Mouse (Mus musculus): Measurements from ENCODE around the gene Serpina3n.

DNA sequence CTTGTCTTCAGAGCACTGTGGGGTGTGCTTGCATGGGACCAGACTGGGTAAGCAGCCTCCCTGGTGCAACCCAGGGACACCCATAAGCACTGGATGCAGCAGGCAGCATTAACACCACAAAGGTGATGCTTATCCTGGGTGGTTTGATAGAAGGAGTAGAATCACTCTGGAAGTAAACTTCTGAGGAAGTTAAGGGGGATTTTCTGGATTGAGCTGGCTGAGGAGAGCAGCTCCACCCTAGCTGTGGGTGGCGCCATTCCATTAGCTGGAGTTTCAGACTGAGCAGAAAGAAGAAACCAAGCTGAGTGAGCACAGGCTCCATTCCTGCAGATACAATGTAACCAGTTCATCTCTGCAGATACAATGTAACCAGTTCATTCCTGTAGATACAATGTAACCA, 46.5 kb downstream of the Serpina3n start:
- no peak for TF ChIP-seq CTCF (conservative IDR thresholded peaks at IDR 0.05 in 1 of 2, IDR thresholded peaks at IDR 0.05 in 1 of 2; ENCODE audit: low read depth in 2 of 2, low read length in 2 of 2)
- TF ChIP-seq POLR2A (IDR thresholded peaks at IDR 0.05; ENCODE audit: low read depth, low read length): no peak
- no peak for TF ChIP-seq ZMIZ1 (IDR thresholded peaks at IDR 0.05; ENCODE audit: low read depth, low read length)
- TF ChIP-seq IRF4 (IDR thresholded peaks at IDR 0.05; ENCODE audit: low read depth, low read length): no peak
- no peak for TF ChIP-seq EP300 (IDR thresholded peaks at IDR 0.05; ENCODE audit: low read length)
- TF ChIP-seq SIN3A (IDR thresholded peaks at IDR 0.05; ENCODE audit: low read length): no peak
